ENCODE assay signal across 8 mouse cellular contexts in the genomic region with DNA sequence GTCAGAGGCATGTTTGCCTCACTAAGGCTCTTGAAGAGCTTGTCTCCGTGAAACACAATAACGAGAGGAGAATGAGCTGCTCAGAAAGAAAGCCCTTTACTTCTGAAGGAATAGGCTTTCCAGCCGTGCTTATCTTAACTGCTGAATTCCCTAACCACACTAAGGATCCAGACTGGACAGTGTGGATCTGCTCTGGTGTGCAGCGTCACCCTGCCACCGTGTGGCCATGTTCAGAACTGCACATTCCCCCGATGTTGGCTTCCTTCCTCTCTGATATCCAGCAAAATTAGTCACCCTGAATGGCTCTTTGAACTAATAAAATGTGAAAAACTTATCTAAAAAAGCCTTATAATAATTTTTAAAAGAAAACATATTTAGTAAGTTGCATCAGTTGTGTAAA. TPM values are rescaled to one million over a fixed set of nuclear protein-coding genes. Genes with fewer than 3 reads are reported as not detected.
DNase-seq lines count a peak whose midpoint lies in the region; ATAC-seq lines count a peak whose summit lies in the region.

No protein-coding gene starts in this region.

- ATAC-seq in hindbrain, embryonic 13.5 days (ENCODE audit: low FRiP score): peak; percentile 79

- H3K36me3 ChIP-seq in hindbrain, embryonic 13.5 days: no peaks in the 10 kb centered on the region

- no peak overlapping the region for H3K27ac ChIP-seq in hindbrain, embryonic 13.5 days

- peak; percentile 33 for DNase-seq in WW6 (ENCODE audit: low read depth, low spot score)
- DNase-seq in cerebellum, postnatal 36 days: peak; percentile 86 to 91
- DNase-seq in frontal cortex, postnatal 36 days (ENCODE audit: low spot score in 2 of 2): peak; percentile 84 to 88
- peak; percentile 69 for DNase-seq in layer of hippocampus, adult 9-11 months
- DNase-seq in lung, postnatal 14 days: peak; percentile 86
- peak; percentile 76 for DNase-seq in retina, postnatal 1 day
- DNase-seq in urinary bladder, postnatal 14 days (ENCODE audit: low spot score): peak; percentile 86

- no peaks in the 10 kb centered on the region for H3K9me3 ChIP-seq in hindbrain, embryonic 13.5 days

- H3K9ac ChIP-seq in hindbrain, embryonic 13.5 days: no peak overlapping the region

- H3K4me2 ChIP-seq in hindbrain, embryonic 13.5 days: no peak overlapping the region

- H3K4me1 ChIP-seq in hindbrain, embryonic 13.5 days (replicated peaks): peaks cover 4% of the 10 kb centered on the region; the same call in 1 of the 2 replicates

- whole genome bisulfite sequencing in hindbrain, embryonic 13.5 days: 1% methylated on average over 6 of the region's 6 CpGs

- H3K27me3 ChIP-seq in hindbrain, embryonic 13.5 days: no peaks in the 10 kb centered on the region

- no peak overlapping the region for H3K4me3 ChIP-seq in hindbrain, embryonic 13.5 days

RNA-seq across cellular contexts. Expression of a gene that starts 16.3 kb away (rescaled TPM):
- 50.9 and 53.6 TPM in 2 replicates for polyA plus RNA-seq in hindbrain, embryonic 13.5 days (2015; fragmentation: Nextera tagmentation; extraction: Ambion mirVana)

RNA-seq across cellular contexts. Expression of a gene that starts 49.5 kb away (rescaled TPM):
- polyA plus RNA-seq in hindbrain, embryonic 13.5 days (2015; fragmentation: Nextera tagmentation; extraction: Ambion mirVana): 34.4 and 39.0 TPM in 2 replicates

Comparison
In these comparisons a context has a peak if more than half of its experiments do, and no peak if none do; other contexts are left out.
1. DNase-seq: peak in every context shown above with its lines; median percentile 88 in cerebellum, postnatal 36 days; 86 in frontal cortex, postnatal 36 days; 86 in lung, postnatal 14 days; 86 in urinary bladder, postnatal 14 days; 76 in retina, postnatal 1 day; 69 in layer of hippocampus, adult 9-11 months; 33 in WW6.